Mouse (Mus musculus) ovary, postnatal 10 days (tissue): Measurements from ENCODE around the gene Slc19a1.

ENCODE experiments used
- DNase-seq: peaks from one replicate; pipeline ENCODE4 v3.0.0; 2022; ENCODE audit warnings: low spot score

Slc19a1 gene

GRCm38 (mm10) chr10:77097006-77097889, 65.2 kb downstream of the Slc19a1 start:
- no peak for DNase-seq

GRCm38 (mm10) chr10:77097890-77098200, 65.8 kb downstream of the Slc19a1 start:
- DNase-seq = no peak

- DNase-seq = no peak
These were observed 66.6 kb downstream of the Slc19a1 start for GRCm38 (mm10) chr10:77098619-77099018.

GRCm38 (mm10) chr10:77099777-77100176, 67.7 kb downstream of the Slc19a1 start:
- DNase-seq = no peak

GRCm38 (mm10) chr10:77103689-77104088, 71.6 kb downstream of the Slc19a1 start:
- DNase-seq = no peak

GRCm38 (mm10) chr10:77104327-77104726, 72.3 kb downstream of the Slc19a1 start:
- DNase-seq = no peak

GRCm38 (mm10) chr10:77108106-77108505, 76.1 kb downstream of the Slc19a1 start:
- DNase-seq = no peak

- DNase-seq = no peak
These were observed 78.0 kb downstream of the Slc19a1 start for GRCm38 (mm10) chr10:77110010-77110409.
